In the genomic region with DNA sequence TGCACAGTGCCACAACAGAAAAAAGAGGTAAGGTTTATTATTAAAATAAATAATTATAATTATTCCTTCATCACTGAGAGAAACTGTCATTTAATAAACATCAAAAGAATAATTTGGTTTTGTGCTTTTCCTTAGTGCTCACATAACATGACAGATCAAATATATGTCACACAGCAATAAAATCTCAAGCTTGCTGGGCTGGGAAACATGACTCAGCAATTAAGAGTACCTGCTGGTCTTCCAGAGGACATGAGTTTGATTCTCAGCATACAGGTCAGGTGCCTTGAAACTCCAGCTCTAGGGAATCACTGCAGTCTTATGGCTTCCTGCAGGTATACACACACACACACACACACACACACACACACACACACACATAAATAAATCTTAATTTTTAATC, we compare ENCODE assay signal across 20 mouse cellular contexts.
A peak's percentile ranks its signal among the peaks of the same experiment; 100 is the strongest.
DNase-seq lines count a peak whose midpoint lies in the region; ATAC-seq and TF ChIP-seq lines count a peak whose summit lies in the region.
"Had no signal": no experiment of that assay in that cellular context is flagged by ENCODE, and none has a peak within 500 bp of the region (broad histone marks: within the 10 kb centered on the region; RNA-seq: fewer than 3 reads in every experiment).

No protein-coding gene starts in this region.

- no peaks in the 10 kb centered on the region for H3K9me3 ChIP-seq in midbrain, embryonic 11.5 days (ENCODE audit: control insufficient read depth, low read length)
- H3K9me3 ChIP-seq in midbrain, embryonic 13.5 days: no peaks in the 10 kb centered on the region
- H3K9me3 ChIP-seq in ES-E14 (ENCODE audit: control insufficient read depth, insufficient read depth, low read depth, low read length): no peaks in the 10 kb centered on the region
- H3K9me3 ChIP-seq in liver, embryonic 12.5 days (replicated peaks): no peaks in the 10 kb centered on the region
- H3K9me3 ChIP-seq: G1E had no signal

- no peak for ATAC-seq in midbrain, embryonic 11.5 days (ENCODE audit: low FRiP score)
- ATAC-seq in midbrain, embryonic 13.5 days: no peak
- ATAC-seq in liver, embryonic 12.5 days: no peak
- ATAC-seq: activated CD4-positive, CD25-positive, alpha-beta regulatory T cell, adult 4 months; CD4-positive, CD25-positive, alpha-beta regulatory T cell, adult 4 months; Patski had no signal

- no peak overlapping the region for H3K9ac ChIP-seq in midbrain, embryonic 11.5 days (ENCODE audit: low read length)
- H3K9ac ChIP-seq in midbrain, embryonic 13.5 days (replicated peaks): no peak overlapping the region
- no peak overlapping the region for H3K9ac ChIP-seq in ES-E14 (ENCODE audit: insufficient read depth, low read depth, low read length, poor library complexity, severe bottlenecking)
- no peak overlapping the region for H3K9ac ChIP-seq in liver, embryonic 12.5 days

- H3K27ac ChIP-seq in midbrain, embryonic 11.5 days (ENCODE audit: low read depth, low read length): no peak overlapping the region
- H3K27ac ChIP-seq in midbrain, embryonic 13.5 days: no peak overlapping the region
- no peak overlapping the region for H3K27ac ChIP-seq in ES-E14 (ENCODE audit: insufficient read depth, low read depth, low read length, poor library complexity, severe bottlenecking)
- H3K27ac ChIP-seq in liver, embryonic 12.5 days: no peak overlapping the region

- no peaks in the 10 kb centered on the region for H3K36me3 ChIP-seq in midbrain, embryonic 11.5 days (ENCODE audit: control insufficient read depth, insufficient read depth, low read length)
- no peaks in the 10 kb centered on the region for H3K36me3 ChIP-seq in midbrain, embryonic 13.5 days
- no peaks in the 10 kb centered on the region for H3K36me3 ChIP-seq in ES-E14 (ENCODE audit: control insufficient read depth, insufficient read depth, low read length, poor library complexity, severe bottlenecking)
- no peaks in the 10 kb centered on the region for H3K36me3 ChIP-seq in liver, embryonic 12.5 days
- H3K36me3 ChIP-seq: G1E had no signal

- H3K27me3 ChIP-seq in midbrain, embryonic 11.5 days (ENCODE audit: control insufficient read depth, insufficient read depth, low read length): no peaks in the 10 kb centered on the region
- no peaks in the 10 kb centered on the region for H3K27me3 ChIP-seq in midbrain, embryonic 13.5 days
- no peaks in the 10 kb centered on the region for H3K27me3 ChIP-seq in liver, embryonic 12.5 days (replicated peaks)
- H3K27me3 ChIP-seq: CH12.LX had no signal

- no peak overlapping the region for H3K4me3 ChIP-seq in midbrain, embryonic 11.5 days (ENCODE audit: low read depth, low read length)
- no peak overlapping the region for H3K4me3 ChIP-seq in midbrain, embryonic 13.5 days (replicated peaks)
- H3K4me3 ChIP-seq in ES-E14 (ENCODE audit: insufficient read depth in 1 of 2, low read depth in 1 of 2, low read length in 2 of 2, poor library complexity in 1 of 2, severe bottlenecking in 1 of 2): no peak overlapping the region
- H3K4me3 ChIP-seq in liver, embryonic 12.5 days: no peak overlapping the region

- in situ Hi-C loops in ES-E14 (cut with MboI; ENCODE audit: low sequenced_read_pairs in 2 of 2, unreplicated experiment in 2 of 2): no loop called here

- no peaks in the 10 kb centered on the region for H3K4me1 ChIP-seq in midbrain, embryonic 11.5 days (ENCODE audit: control insufficient read depth, insufficient read depth, low read length)
- H3K4me1 ChIP-seq in midbrain, embryonic 13.5 days (replicated peaks): no peaks in the 10 kb centered on the region
- 0 out of 4 replicates have a peak, but pooled peaks cover 0 to 2% of the 10 kb centered on the region in 2 experiments for H3K4me1 ChIP-seq in ES-E14 (ENCODE audit: control insufficient read depth in 2 of 2, insufficient read depth in 2 of 2, low read length in 2 of 2, poor library complexity in 1 of 2)
- H3K4me1 ChIP-seq in liver, embryonic 12.5 days: no peaks in the 10 kb centered on the region

- no peak overlapping the region for H3K4me2 ChIP-seq in midbrain, embryonic 11.5 days
- H3K4me2 ChIP-seq in midbrain, embryonic 13.5 days (replicated peaks): no peak overlapping the region
- no peak overlapping the region for H3K4me2 ChIP-seq in liver, embryonic 12.5 days

- DNase-seq in midbrain, embryonic 11.5 days (ENCODE audit: low spot score, missing footprints): peak; percentile 75
- no peak for DNase-seq in ES-E14 (ENCODE audit: low read depth, low spot score)
- DNase-seq: adrenal gland, adult 2 months; adrenal gland, adult 8-10 months; adrenal gland, postnatal 10 days; adrenal gland, postnatal 14 days; adrenal gland, postnatal 25 days; adrenal gland, postnatal 36 days; B cell, adult 2 months; cerebellum, adult 11 months; cerebellum, adult 11-12 months; cerebellum, adult 18-20 months; cerebellum, adult 2 months had no signal

TF ChIP-seq in ES-E14, 5 proteins besides CTCF, POLR2A, EP300 and RAD21:
- no peak for TF ChIP-seq HCFC1 (IDR thresholded peaks at IDR 0.05; ENCODE audit: borderline replicate concordance, insufficient read depth, low read length)
- TF ChIP-seq MAFK (IDR thresholded peaks at IDR 0.05; ENCODE audit: insufficient read depth, low read depth, low read length): peak; percentile 52; the same call in 1 of the 2 replicates
- no peak for TF ChIP-seq ZNF384 (IDR thresholded peaks at IDR 0.05; ENCODE audit: low read depth, low read length)
